Mouse (Mus musculus): ENCODE results near the gene Ano4.

DNA sequence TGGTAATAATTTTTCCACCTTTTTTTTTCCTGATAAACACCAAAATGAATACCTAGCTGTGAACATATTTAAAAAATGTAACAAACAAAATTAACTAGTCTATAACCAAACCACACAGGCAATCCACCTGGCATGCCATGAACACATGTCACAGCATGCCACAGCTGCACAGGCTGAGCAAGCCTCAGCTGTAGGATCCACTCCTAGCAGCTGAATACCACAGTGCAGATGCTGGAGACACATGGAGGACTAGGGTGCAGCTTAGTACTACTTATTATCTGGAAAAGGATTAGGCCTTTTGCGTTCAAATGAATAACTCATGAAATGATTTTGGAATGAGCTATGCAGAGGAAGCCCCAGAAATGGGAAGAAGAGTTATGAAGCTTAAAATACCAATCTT, 233.6 kb downstream of the Ano4 start:
- TF ChIP-seq GATA1 (IDR thresholded peaks at IDR 0.05; ENCODE audit: borderline replicate concordance, low read length) (no peak), FLI1 (IDR thresholded peaks at IDR 0.05; ENCODE audit: low read length) (no peak)

All from megakaryocyte, embryonic 14.5 days (primary cell).